8 mouse cellular contexts compared by ENCODE assay signal in the genomic region with DNA sequence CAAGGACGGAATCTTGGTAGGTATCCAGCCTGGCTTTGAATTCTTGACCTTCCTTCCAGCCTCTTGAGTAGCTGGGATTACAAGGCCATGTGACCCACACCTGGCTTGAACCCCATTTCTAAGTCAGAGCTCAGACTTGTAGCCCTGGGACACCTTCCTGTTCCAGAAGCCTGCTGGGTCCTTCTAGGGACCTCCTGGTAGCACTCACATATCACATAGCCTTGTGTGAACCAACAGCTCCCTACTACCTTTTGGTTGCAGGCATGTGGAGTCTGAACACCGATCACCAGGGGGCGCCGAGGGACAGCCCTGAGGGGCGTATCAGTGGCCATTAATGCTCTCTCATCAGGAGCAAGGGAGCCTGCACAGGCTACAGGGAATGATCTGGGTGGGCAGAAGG. TPM values are rescaled to one million over a fixed set of nuclear protein-coding genes. Genes with fewer than 3 reads are reported as not detected.
DNase-seq lines count a peak whose midpoint lies in the region; ATAC-seq and TF ChIP-seq lines count a peak whose summit lies in the region.

No protein-coding gene starts in this region.

- no peak overlapping the region for H3K4me2 ChIP-seq in lung, postnatal 0 days (replicated peaks; ENCODE audit: low read depth, low read length)

- H3K27ac ChIP-seq in ES-Bruce4 (ENCODE audit: insufficient read depth, low read length) = no peak overlapping the region
- H3K27ac ChIP-seq in heart, adult 2 months = no peak overlapping the region
- H3K27ac ChIP-seq in lung, postnatal 0 days (ENCODE audit: low read length) = peak overlapping the region; percentile 26; the same call in 1 of the 2 replicates

- peak; percentile 51 for ATAC-seq in lung, postnatal 0 days

- H3K9me3 ChIP-seq in ES-Bruce4 (replicated peaks; ENCODE audit: control insufficient read depth, insufficient read depth, low read length, poor library complexity, severe bottlenecking) = no peaks in the 10 kb centered on the region
- no peaks in the 10 kb centered on the region for H3K9me3 ChIP-seq in lung, postnatal 0 days (ENCODE audit: low read length)

- H3K4me1 ChIP-seq in ES-Bruce4 (ENCODE audit: control insufficient read depth, insufficient read depth, low read length) = no peaks in the 10 kb centered on the region
- H3K4me1 ChIP-seq in heart, adult 2 months (ENCODE audit: control insufficient read depth, insufficient read depth, low read length) = peaks cover 4% of the 10 kb centered on the region
- H3K4me1 ChIP-seq in lung, postnatal 0 days (ENCODE audit: insufficient read depth, low read depth, low read length) = no peaks in the 10 kb centered on the region; the same call in 1 of the 2 replicates

- H3K79me2 ChIP-seq in heart, adult 2 months (replicated peaks; ENCODE audit: control insufficient read depth, insufficient read depth, low read length) = no peaks in the 10 kb centered on the region

- H3K4me3 ChIP-seq in ES-Bruce4 (ENCODE audit: low read depth, low read length) = no peak overlapping the region
- H3K4me3 ChIP-seq in heart, adult 2 months = no peak overlapping the region
- H3K4me3 ChIP-seq in lung, postnatal 0 days (ENCODE audit: low read depth, low read length) = no peak overlapping the region

- no peak for TF ChIP-seq POLR2A in ES-Bruce4 (IDR thresholded peaks at IDR 0.05; ENCODE audit: insufficient read depth, low read length)
- TF ChIP-seq POLR2A in heart, adult 2 months (IDR thresholded peaks at IDR 0.05; ENCODE audit: insufficient read depth, low read depth, low read length) = no peak

- H3K36me3 ChIP-seq in ES-Bruce4 (ENCODE audit: control insufficient read depth, insufficient read depth, low read length, poor library complexity, severe bottlenecking) = no peaks in the 10 kb centered on the region
- H3K36me3 ChIP-seq in heart, adult 2 months (ENCODE audit: control insufficient read depth, insufficient read depth, low read length) = no peaks in the 10 kb centered on the region
- H3K36me3 ChIP-seq in lung, postnatal 0 days (ENCODE audit: insufficient read depth, low read length) = no peaks in the 10 kb centered on the region

- no peak for TF ChIP-seq EP300 in ES-Bruce4 (IDR thresholded peaks at IDR 0.05; ENCODE audit: insufficient read depth, low read depth, low read length)
- no peak for TF ChIP-seq EP300 in heart, adult 2 months (IDR thresholded peaks at IDR 0.05; ENCODE audit: insufficient read depth, low read depth, low read length)
- TF ChIP-seq EP300 in lung, postnatal 0 days (IDR thresholded peaks at IDR 0.05) = no peak

- peak; percentile 71 for TF ChIP-seq CTCF in ES-Bruce4 (IDR thresholded peaks at IDR 0.05; ENCODE audit: low read depth, low read length)
- TF ChIP-seq CTCF in heart, adult 2 months (IDR thresholded peaks at IDR 0.05) = peak; percentile 79
- TF ChIP-seq CTCF in lung, postnatal 0 days (IDR thresholded peaks at IDR 0.05) = peak; percentile 80

- no peaks in the 10 kb centered on the region for H3K27me3 ChIP-seq in ES-Bruce4 (ENCODE audit: control insufficient read depth, insufficient read depth, low read length, poor library complexity, severe bottlenecking)
- H3K27me3 ChIP-seq in heart, adult 2 months (ENCODE audit: control insufficient read depth, insufficient read depth, low read length) = no peaks in the 10 kb centered on the region
- no peaks in the 10 kb centered on the region for H3K27me3 ChIP-seq in lung, postnatal 0 days (replicated peaks; ENCODE audit: insufficient read depth, low read length)

- intact Hi-C loops in heart, adult 2 months (cut with DNase I) = loop anchor here (1.0 kb wide), 1 partner anchor 40 kb away; no protein-coding TSS in a partner anchor

- WGBS in heart, adult 2 months = 18% methylated on average over 5 of the region's 5 CpGs
- WGBS in lung, postnatal 0 days = 21% methylated on average over 5 of the region's 5 CpGs

- H3K9ac ChIP-seq in ES-Bruce4 (ENCODE audit: low read depth, poor library complexity, severe bottlenecking) = no peak overlapping the region
- no peak overlapping the region for H3K9ac ChIP-seq in heart, adult 2 months (ENCODE audit: low read depth, low read length)
- no peak overlapping the region for H3K9ac ChIP-seq in lung, postnatal 0 days (replicated peaks; ENCODE audit: low read depth)

- peak; percentile 67 for DNase-seq in 416B (ENCODE audit: low read depth)
- peak; percentile 80 for DNase-seq in cerebellum, adult 9-11 months
- DNase-seq in heart, adult 2 months = peak; percentile 64 to 78
- peak; percentile 75 for DNase-seq in kidney, postnatal 14 days
- peak; percentile 44 for DNase-seq in lung, postnatal 0 days (ENCODE audit: low spot score)
- peak; percentile 13 to 69 for DNase-seq in spleen, postnatal 10 days (ENCODE audit: low spot score in 2 of 2)
- DNase-seq in Muller cell, postnatal 12 days (ENCODE audit: inconsistent ontology term) = no peak

RNA-seq across cellular contexts. Expression of a gene that starts 18.8 kb away (rescaled TPM):
- 22.9 and 25.2 TPM in 2 replicates for polyA plus RNA-seq in ES-Bruce4 (2011; ENCODE audit: insufficient read depth, insufficient read length, low read depth, missing spikeins)
- total RNA-seq in heart, adult 2 months (2021) = 10 to 100 TPM; 14.4 to 16.7 TPM
- polyA plus RNA-seq in heart, adult 2 months (2012; rRNA removed) = 26.7 and 30.3 TPM in 2 replicates
- 61.4 and 66.6 TPM in 2 replicates for polyA plus RNA-seq in lung, postnatal 0 days (2015; fragmentation: Nextera tagmentation; extraction: Ambion mirVana)

RNA-seq across cellular contexts. Expression of a gene that starts 46.0 kb away (rescaled TPM):
- polyA plus RNA-seq in ES-Bruce4 (2011; ENCODE audit: insufficient read depth, insufficient read length, low read depth, missing spikeins) = 63.5 and 67.2 TPM in 2 replicates
- 10 to 100 TPM; 56.7 to 56.8 TPM for total RNA-seq in heart, adult 2 months (2021)
- polyA plus RNA-seq in heart, adult 2 months (2012; rRNA removed) = 34.9 and 46.0 TPM in 2 replicates
- 22.6 and 23.2 TPM in 2 replicates for polyA plus RNA-seq in lung, postnatal 0 days (2015; fragmentation: Nextera tagmentation; extraction: Ambion mirVana)
